Mouse (Mus musculus): ENCODE data around the gene Foxb2. TPM values are rescaled to one million over a fixed set of nuclear protein-coding genes. Genes with fewer than 3 reads are reported as not detected.
A peak's percentile ranks its signal among the peaks of the same experiment; 100 is the strongest.

The Foxb2 gene
- polyA plus RNA-seq (2012; ENCODE audit: insufficient read depth, insufficient read length, missing spikeins) = not detected in 2 replicates

GRCm38 (mm10) chr19:16873221-16873861, at the start of gene Foxb2:
Foxb2 (minus strand) TSS chr19:16873805.
- Histone ChIP-seq H3K4me3 (ENCODE audit: insufficient read depth, low read depth, low read length) (peak within 1 kb of the TSS; percentile 29), H3K27ac (replicated peaks; ENCODE audit: low read depth, low read length) (no peak within 1 kb of the TSS), H3K4me1 (ENCODE audit: control insufficient read depth, insufficient read depth, insufficient read length, low read length) (peaks cover 3% of the 10 kb centered on the region; the same call in 1 of the 2 replicates)

DNA sequence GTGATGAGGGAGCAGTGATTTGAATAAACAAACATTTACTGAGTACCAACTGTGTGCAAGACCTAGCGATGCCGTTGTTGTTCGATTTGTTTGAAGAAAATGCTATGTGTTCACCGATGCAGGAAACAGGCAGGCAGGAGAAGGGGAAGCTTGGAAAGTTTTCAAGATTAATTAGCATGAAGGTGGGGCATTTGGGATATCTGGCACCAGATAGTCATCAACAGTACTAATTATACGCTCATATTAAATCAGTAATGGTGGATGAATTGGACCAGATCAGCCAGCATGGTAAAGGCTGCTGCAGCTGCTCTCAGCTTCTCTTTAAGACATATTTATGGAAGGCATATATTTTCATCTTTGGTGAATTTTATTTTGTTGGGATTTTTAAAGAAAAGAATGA, 37.9 kb upstream of the Foxb2 start:
- Histone ChIP-seq H3K4me1 (ENCODE audit: control insufficient read depth, insufficient read depth, insufficient read length, low read length) (no peaks in the 10 kb centered on the region), H3K27ac (replicated peaks; ENCODE audit: low read depth, low read length) (no peak overlapping the region), H3K4me3 (ENCODE audit: insufficient read depth, low read depth, low read length) (no peak overlapping the region)

GRCm38 (mm10) chr19:16903106-16903505, 29.5 kb upstream of the Foxb2 start:
- no peak overlapping the region for H3K4me3 ChIP-seq (ENCODE audit: insufficient read depth, low read depth, low read length)
- H3K4me1 ChIP-seq (ENCODE audit: control insufficient read depth, insufficient read depth, insufficient read length, low read length) = no peaks in the 10 kb centered on the region
- H3K27ac ChIP-seq (replicated peaks; ENCODE audit: low read depth, low read length) = no peak overlapping the region

GRCm38 (mm10) chr19:16899716-16900115, 26.1 kb upstream of the Foxb2 start:
- Histone ChIP-seq H3K4me1 (ENCODE audit: control insufficient read depth, insufficient read depth, insufficient read length, low read length) (no peaks in the 10 kb centered on the region), H3K27ac (replicated peaks; ENCODE audit: low read depth, low read length) (no peak overlapping the region), H3K4me3 (ENCODE audit: insufficient read depth, low read depth, low read length) (no peak overlapping the region)

DNA sequence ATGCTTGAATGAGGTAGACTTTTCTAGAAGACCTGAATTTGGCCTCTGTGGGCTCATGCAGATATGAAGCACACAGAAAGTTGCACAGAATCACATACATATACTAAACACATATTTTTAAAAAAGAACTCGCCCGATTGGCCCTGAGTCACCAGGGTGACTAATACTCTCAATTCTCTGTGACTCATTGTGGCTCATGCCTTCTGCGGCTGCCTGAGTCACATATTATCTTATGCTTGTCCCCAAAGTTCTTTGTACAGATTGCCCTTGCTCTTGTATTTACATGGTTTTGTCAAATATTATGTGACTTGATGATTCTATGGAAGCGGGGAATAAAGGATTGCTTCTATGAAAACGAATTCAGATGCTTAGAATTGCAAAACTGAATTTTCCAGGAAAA, 25.0 kb upstream of the Foxb2 start:
- Histone ChIP-seq H3K4me1 (ENCODE audit: control insufficient read depth, insufficient read depth, insufficient read length, low read length) (no peaks in the 10 kb centered on the region), H3K4me3 (ENCODE audit: insufficient read depth, low read depth, low read length) (no peak overlapping the region), H3K27ac (replicated peaks; ENCODE audit: low read depth, low read length) (no peak overlapping the region)

DNA sequence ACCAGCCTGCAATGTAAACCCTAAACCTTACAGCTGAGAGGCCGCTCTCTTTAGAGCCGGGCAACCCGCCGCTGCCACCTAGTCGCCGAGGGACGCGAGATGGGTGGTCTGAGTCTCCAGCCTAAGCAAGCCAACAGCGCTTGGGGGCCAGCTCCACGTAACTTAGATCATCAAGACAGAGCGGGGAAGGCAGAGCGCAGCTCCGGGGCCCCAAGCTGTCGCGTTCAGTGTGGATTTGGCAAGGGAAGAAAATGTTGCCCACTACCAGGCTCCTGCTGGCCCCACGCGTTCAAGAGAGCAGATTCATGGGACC, 2.8 kb upstream of the Foxb2 start:
- Histone ChIP-seq H3K27ac (replicated peaks; ENCODE audit: low read depth, low read length) (no peak overlapping the region), H3K4me3 (ENCODE audit: insufficient read depth, low read depth, low read length) (no peak overlapping the region), H3K4me1 (ENCODE audit: control insufficient read depth, insufficient read depth, insufficient read length, low read length) (no peaks in the 10 kb centered on the region; the same call in 1 of the 2 replicates)

DNA sequence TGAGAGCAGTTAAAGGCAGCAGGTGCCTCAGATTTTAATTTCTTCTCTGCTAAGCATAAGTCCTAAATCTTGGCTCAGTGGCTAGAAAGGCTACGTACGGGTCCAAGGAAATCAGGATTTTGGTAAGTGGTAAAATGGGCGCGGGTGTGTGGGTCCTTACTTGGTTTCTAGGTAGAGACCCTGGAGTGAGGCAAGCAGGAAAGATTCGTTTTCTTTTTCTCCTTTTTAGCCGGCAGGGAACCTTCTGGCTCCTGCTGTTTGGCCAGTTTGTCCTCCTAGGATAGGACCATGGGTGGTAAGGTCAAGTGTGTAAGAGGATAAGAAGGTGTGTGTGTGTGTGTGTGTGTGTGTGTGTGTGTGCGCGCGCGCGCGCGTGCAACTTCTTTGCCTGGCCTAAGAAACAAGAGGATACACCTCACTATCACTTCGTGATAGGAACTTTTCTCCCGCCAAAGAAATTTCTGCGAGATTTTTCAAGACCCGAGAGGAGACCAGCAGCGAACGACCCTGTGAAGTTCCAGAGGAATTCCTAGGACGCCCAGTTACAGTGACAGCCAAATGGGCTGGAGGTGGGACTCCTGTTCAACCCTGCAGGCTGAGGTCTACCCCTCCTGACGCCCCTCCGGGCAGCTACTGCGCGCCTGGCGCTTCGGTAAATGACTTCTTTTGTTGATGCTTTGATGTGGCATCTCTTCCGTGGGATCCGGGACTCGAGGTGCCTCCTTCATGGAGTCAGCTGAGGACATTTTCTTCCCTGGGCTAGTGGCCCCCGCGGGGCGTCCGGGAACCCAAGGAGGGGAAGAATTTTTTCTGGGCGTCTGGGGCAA, 2.2 kb upstream of the Foxb2 start:
- Histone ChIP-seq H3K4me3 (ENCODE audit: insufficient read depth, low read depth, low read length) (no peak overlapping the region), H3K4me1 (ENCODE audit: control insufficient read depth, insufficient read depth, insufficient read length, low read length) (peaks cover 3% of the 10 kb centered on the region; the same call in 1 of the 2 replicates), H3K27ac (replicated peaks; ENCODE audit: low read depth, low read length) (no peak overlapping the region)

GRCm38 (mm10) chr19:16874991-16875540, 1.5 kb upstream of the Foxb2 start:
- H3K4me3 ChIP-seq (ENCODE audit: insufficient read depth, low read depth, low read length) = no peak overlapping the region

DNA sequence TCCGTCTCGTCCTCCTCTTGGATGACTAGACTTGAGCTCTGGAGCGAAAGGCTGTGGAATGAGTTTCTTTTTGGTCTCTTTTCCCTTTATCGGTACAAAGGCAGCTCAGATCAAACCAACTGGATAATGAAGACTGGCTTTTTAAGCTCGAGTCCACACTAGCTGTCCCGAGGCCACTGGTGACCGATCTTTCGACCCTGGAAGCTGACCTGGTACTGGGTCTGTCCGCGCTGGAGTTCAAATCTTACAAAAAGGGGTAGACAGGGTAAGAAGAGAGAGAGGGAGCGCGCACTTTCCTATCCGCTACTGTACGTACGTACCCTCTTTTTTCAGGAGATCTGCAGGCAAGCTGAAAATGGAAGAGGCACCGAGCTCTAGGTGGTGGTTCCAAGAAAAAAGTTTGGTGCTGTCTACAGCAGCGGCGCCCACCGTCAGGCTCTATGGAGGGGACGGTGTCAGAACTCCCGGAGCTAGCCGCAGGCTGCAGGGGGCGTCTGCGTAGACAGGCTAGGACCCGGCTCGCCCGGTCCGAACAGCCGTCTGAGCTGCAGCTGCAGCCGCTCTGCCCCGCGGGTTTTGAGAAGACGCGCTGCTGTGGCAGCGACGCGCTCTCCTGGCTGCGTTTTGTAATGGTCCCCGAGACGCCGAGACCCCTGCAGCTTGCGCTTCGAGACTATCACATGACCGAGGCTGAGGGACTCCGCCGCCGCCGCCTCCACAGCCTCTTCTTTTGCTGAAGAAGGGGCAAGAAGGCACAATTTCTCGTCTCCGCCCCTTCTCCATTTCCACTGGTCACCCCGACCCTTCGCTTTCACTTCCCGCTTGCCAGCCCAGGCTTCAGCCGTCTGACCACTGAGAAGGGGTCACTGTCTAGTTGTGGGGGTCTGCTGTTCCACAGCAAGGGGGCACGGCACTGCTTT, 597 bp upstream of the Foxb2 start:
- H3K27ac ChIP-seq (replicated peaks; ENCODE audit: low read depth, low read length) = no peak overlapping the region
- peaks cover 3% of the 10 kb centered on the region; the same call in 1 of the 2 replicates for H3K4me1 ChIP-seq (ENCODE audit: control insufficient read depth, insufficient read depth, insufficient read length, low read length)
- H3K4me3 ChIP-seq (ENCODE audit: insufficient read depth, low read depth, low read length) = peak overlapping the region; percentile 29

More at GRCm38 (mm10) chr19:16874991-16875540, 1.5 kb upstream of the Foxb2 start:
- H3K27ac ChIP-seq (replicated peaks; ENCODE audit: low read depth, low read length) = no peak overlapping the region
- H3K4me1 ChIP-seq (ENCODE audit: control insufficient read depth, insufficient read depth, insufficient read length, low read length) = peaks cover 3% of the 10 kb centered on the region; the same call in 1 of the 2 replicates

GRCm38 (mm10) chr19:16872331-16873180, 1.0 kb downstream of the Foxb2 start:
- H3K4me1 ChIP-seq (ENCODE audit: control insufficient read depth, insufficient read depth, insufficient read length, low read length) = peaks cover 3% of the 10 kb centered on the region; the same call in 1 of the 2 replicates
- H3K27ac ChIP-seq (replicated peaks; ENCODE audit: low read depth, low read length) = no peak overlapping the region
- peak overlapping the region; percentile 23 for H3K4me3 ChIP-seq (ENCODE audit: insufficient read depth, low read depth, low read length)

DNA sequence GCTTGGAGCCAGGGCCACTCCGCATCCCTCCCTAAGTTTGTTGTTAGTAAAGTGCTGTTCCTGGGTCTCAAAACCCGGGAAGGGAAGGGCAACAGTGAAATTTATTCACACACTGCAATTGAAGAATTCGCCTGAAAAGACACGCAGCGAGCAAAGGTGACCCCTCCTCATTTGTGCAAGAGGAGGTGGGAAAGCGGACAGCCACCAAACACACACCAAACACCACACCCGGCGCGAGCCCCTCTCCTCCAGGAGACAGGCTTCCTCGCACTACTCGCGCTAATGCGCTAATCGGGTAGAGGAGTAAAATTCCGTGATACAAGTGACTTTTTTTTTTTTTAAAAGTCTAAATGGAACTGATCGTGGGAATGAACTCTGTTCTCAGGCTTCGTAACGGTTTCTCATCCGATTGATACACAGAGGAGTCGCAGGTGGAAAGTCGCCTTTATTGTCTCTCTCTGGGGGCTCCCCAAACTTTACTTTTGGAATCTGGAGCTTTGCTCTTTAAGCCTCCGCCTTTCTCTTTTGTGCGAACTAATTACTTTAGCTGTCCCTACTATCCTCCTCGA, 2.3 kb downstream of the Foxb2 start:
- H3K4me3 ChIP-seq (ENCODE audit: insufficient read depth, low read depth, low read length) = no peak overlapping the region

DNA sequence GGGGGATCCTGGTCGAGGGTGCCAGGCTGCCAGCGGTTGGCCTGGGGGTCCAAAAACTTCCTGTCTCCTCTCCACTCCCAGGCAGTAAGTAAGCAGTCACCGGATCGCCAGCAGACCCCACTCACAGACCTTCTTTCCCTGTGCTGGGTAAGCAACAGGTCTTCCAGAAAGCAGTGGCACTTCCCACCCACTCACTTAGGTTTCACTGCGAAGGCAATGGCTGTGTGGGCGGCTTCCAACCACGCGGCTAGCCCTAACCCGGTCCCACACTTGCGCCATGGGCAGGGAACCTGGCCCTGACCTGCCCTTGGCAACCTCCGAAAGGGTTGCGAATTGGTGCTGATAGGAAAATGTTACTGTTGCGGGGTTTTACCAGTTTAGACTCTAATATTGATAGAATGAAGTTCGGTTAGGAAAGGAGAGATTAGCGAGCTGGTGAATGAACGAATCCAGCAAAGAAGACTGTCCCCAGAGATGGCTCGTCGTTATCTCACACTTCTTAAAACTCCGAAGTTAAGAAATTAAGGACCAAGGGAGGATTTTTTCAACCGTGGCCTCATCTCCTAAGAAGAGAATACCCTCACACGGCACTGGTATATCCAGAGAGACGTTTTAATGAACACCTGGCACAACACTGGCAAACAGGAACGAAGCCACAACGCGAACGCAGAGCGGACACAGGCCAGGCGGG, 3.0 kb downstream of the Foxb2 start:
- Histone ChIP-seq H3K27ac (replicated peaks; ENCODE audit: low read depth, low read length) (no peak overlapping the region), H3K4me3 (ENCODE audit: insufficient read depth, low read depth, low read length) (no peak overlapping the region), H3K4me1 (ENCODE audit: control insufficient read depth, insufficient read depth, insufficient read length, low read length) (peaks cover 3% of the 10 kb centered on the region; the same call in 1 of the 2 replicates)

More for the DNA sequence above, 2.3 kb downstream of the Foxb2 start:
- no peak overlapping the region for H3K27ac ChIP-seq (replicated peaks; ENCODE audit: low read depth, low read length)
- peaks cover 3% of the 10 kb centered on the region; the same call in 1 of the 2 replicates for H3K4me1 ChIP-seq (ENCODE audit: control insufficient read depth, insufficient read depth, insufficient read length, low read length)

DNA sequence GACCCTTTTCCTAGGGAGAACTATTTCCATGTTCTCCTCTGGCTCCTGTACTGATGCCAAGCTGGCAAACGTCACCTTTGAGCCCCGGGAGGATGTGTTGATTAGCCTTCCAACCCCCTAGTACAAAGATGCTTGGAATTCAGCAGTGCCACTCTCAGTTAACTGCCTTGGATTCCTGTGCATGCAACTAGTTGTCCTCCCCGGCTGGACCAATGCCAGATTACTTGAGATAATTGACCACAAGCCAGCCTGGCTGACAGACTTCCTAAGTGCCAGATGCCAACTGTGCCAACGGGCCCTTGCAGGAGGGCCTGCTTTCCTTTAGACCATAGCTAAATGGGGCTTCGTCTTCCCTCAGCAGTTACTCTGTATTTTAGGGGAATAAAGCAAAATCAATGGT, 5.1 kb downstream of the Foxb2 start:
- Histone ChIP-seq H3K4me1 (ENCODE audit: control insufficient read depth, insufficient read depth, insufficient read length, low read length) (0 out of 2 replicates have a peak, but pooled peaks cover 3% of the 10 kb centered on the region), H3K27ac (replicated peaks; ENCODE audit: low read depth, low read length) (no peak overlapping the region), H3K4me3 (ENCODE audit: insufficient read depth, low read depth, low read length) (no peak overlapping the region)

All from brown adipose tissue, adult 24 weeks (tissue).